Mouse (Mus musculus): Measurements from ENCODE around the gene Arhgap19.
A peak's percentile ranks its signal among the peaks of the same experiment; 100 is the strongest.

Gene Arhgap19

DNA sequence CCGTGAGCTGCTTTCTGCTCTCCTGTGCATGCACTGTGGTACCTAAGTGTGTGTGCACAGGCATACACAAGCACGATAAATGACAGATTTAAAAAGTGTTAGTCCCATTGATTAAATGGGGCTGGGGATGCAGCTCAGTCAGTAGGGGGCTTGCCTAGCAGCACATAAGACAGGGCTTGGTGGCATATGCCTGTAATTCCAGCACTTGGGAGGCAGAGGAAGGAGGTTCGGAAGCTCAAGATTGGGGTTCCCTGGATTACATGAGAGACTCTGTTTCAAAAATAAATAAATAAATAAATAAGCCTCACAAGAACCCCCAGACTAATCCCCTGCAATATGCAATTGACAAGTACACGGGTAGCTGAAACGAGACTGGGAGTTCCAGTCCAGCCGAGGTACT is 1.4 kb downstream of the Arhgap19 start:
- DNase-seq (ENCODE audit: low spot score) = no peak

DNA sequence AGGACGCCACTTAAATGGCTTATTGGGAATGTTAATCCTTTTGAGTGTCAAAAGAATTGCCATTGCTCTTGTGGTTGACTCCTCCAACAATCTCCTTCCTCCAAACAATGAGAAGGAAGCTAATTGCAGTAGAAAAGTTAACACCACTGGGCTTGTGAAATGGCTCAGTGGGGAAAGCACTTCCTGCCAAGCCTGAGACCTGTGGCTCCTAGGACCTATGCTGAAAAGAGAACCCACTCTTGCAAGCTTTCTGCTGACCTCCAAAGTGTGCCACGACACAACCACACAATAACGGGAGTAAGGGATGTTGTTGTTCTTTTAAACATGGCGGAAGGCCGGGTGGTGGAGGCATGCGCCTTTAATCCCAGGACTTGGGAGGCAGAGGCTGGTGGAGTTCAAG is 4.3 kb downstream of the Arhgap19 start:
- no peak for DNase-seq (ENCODE audit: low spot score)

DNA sequence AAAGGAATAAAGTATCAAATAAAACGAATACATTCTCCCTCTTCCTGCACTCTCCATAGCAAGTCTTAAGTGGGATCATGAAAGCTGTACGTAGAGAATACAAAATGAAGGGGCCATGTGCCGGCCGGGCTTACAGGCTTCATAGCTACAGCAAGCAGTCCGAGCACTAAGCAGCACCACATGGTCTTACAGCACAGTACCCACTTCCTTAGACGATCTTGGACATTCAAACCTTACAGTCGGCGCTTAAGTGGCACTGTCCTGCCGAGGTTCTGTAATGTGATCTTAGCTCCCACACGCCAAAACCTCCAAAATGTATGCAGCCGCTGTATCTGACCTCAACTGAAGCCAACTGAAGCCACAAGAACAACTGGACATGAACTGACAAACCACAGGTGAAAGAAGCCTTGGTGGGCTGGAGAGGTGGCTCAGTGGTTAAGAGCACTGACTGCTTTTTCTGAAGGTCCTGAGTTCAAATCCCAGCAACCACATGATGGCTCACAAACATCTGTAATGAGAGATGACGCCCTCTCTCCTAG is 5.0 kb downstream of the Arhgap19 start:
- no peak for DNase-seq (ENCODE audit: low spot score)

DNA sequence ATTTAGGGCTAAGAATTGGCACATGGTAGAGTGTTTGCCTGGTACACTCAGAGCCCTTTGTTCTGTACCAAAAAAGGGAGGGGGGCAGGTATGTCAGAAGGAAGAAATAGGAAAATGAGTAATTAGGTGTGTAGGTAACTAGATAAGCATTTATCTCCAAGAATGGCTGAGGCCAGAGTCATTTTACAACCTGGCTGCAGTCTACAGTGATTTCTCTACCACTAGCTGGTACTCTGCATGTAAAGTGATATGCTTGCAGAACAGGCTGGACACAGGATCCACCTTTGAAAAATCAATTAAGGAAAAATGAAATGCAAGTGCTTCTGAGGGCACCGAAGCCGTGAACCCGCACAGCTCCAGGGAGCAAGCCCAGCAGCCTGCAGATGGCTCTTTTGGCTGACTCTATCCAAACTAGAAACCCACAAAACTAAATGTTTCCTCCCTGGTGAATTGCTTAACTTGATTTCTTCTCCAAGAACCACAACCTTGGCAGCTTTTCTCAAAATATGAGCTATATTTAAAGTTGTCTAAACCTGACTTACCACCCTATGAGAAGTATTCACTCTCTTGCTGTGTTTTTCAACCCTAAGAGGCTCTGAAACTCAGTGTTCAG is 5.6 kb downstream of the Arhgap19 start:
- no peak for DNase-seq (ENCODE audit: low spot score)

DNA sequence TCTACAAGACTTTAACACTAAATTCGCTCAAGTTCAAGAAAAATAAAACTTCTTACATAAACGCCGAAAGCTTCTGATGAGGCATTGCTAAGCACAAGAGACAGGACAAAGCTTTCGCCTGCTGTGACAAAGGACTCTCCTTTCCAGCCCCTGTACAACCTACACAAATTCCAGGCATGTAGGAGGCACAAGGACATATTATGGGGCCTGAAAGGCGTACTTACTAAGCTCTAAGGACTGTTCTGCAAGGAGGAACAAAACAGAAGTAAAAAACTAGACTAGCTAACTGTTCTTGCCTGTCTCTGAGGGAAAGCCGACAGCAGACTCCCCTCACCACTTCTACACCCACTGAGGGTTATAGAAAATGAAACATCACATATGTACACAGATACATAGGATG is 6.9 kb downstream of the Arhgap19 start:
- DNase-seq (ENCODE audit: low spot score) = no peak

DNA sequence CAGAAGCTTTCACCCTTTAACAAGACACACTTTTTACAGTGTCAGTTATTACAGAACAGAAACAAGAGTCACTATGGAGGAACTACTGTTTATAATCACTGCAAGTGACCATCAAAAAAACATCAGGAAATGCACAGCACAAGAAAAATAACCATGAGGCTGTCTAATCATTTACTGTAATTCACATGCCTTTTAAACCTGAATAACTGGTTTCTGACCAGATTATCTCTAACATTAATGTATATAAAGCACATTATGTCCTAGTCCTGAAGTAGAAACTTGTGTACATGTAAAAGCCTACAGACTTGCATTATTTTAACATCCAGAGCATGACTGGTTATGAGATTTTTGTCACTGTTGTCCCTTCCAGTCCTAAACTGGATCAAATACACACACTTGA is 7.8 kb downstream of the Arhgap19 start:
- no peak for DNase-seq (ENCODE audit: low spot score)

DNA sequence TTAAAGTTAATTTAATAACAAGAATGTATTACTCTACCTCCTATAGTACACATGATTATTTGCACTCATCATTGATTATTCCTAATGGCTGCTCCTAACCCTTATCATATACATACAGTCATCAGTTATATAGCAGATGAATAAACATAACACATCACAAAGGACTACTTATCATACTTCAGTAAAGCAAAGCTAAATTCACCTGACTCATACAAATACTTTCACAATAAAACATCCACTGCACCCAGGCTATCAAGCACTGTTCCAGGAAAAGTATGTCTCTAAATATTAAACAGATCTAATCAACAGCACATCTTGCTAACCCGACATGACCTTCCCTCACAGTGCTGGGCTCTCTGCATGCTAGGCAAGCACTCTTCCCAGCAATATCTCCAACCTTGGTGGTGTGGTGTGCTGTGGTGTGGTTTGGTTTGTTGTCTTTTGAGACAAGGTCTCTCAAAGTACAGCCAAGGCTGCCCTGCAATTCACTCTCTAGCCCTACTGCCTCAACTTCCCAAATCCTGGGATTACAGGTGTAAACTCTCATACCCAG is 8.8 kb downstream of the Arhgap19 start:
- DNase-seq (ENCODE audit: low spot score) = no peak

DNA sequence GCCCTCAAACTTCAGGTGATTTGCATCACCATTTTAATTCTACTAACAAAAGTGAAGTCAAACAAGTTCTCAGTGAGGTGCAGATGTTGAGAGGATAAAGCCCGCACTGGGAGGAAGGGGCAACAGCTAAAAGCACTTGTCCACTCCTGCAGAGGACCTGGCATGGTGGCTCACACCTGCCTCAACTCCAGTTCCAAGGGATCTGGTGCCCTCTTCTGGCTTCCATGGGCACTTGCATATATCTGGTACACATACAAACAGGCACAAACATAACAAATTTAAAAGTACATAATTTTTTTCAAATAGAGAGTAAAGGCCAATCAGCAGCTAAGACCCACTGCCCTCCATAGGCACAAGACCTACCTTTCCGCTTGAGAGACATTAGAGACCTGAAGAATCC is 10.5 kb downstream of the Arhgap19 start:
- no peak for DNase-seq (ENCODE audit: low spot score)

DNA sequence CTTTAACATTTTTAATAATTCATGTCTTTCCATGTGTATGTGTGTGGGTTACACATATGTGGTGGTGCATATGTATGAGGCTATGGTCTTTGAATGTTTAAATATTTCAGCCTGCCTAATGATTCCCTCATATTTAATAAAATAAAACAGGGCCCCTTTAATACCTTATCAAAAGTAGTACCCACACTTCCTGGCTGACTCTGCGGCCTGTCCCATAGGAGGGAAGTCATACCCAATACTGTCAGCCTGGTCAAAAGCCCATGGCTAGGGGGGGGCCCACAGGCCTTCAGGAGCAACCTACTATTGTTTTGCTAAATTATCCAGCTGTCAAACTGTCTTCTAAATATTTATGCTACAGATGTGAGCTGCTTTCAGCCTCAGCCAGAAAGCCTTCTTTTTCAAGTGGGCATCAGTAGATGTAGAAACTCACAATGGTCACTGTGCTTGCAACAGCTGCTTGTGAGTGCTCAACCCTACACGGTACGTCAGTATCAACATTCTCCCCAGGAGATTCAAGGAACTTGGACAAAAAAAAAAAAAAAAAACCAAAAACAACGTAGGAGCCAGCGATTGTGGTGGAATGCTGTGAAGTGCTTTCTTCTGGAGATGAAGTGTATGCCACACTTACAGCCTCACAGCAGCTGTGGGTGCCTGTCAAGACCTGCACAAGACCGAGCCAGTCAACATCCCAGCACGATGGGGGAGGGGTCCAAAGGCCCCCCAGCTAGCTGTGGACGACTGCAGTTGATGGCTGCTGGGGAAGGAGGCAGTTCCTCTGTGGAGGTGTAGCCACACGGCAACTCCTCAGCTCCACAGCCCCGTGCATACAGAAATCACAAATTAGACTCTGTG is 12.5 kb downstream of the Arhgap19 start:
- no peak for DNase-seq (ENCODE audit: low spot score)

DNA sequence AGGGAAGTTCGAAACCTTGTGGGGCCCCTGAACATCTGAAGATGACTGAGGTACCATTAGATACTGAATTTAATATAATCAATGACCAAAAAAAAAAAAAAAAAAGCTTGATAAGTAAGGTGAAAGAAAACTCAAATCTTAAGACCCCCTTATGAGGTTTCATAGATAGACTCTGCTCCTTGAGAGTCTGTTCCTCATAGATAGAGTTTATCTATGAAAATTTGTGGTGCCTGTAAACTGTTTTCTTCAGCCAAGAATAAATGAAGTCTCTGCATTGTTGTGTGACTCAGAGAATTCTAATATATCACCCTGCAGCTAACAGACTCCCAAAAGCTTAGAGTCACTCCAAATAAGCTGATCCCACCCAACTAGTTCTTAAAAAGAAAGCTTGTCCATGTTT is 15.0 kb downstream of the Arhgap19 start:
- no peak for DNase-seq (ENCODE audit: low spot score)

DNA sequence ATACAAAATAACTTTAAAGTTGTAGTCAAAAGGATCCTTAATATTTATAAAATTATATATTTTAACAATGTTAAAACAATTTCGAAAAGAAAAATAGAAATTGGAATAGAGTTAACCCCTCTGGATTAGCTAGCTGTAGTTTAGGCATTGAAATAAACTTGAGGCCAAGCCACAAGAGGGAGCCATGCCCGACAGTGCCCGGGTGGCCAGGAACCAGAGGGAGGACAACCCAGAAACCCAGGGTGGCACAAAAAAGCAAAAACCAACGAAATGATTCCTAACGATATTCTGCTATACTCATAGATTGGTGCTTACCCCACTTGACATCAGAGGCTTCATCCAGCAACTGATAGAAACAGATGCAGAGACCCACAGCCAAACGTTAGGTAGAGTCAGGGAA is 24.3 kb downstream of the Arhgap19 start:
- no peak for DNase-seq (ENCODE audit: low spot score)

DNA sequence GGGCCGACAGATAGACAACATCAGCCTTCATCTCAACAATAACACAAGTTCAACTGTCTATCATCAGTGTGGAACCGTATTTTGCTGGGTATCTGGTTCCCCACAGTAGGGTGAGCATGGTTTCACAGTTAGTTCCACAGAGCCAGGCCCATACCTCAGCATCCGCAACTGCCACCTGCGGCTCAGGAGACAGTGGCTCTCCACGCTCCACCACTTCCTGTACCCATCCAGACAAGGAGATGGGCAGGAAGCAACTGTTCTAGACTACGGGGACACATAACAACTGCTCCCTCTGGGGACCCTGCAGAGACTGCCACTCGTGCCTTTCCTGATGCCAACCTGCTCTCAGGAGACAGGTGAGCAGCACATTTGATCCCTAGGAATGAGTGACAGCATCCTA is 33.1 kb downstream of the Arhgap19 start:
- no peak for DNase-seq (ENCODE audit: low spot score)

DNA sequence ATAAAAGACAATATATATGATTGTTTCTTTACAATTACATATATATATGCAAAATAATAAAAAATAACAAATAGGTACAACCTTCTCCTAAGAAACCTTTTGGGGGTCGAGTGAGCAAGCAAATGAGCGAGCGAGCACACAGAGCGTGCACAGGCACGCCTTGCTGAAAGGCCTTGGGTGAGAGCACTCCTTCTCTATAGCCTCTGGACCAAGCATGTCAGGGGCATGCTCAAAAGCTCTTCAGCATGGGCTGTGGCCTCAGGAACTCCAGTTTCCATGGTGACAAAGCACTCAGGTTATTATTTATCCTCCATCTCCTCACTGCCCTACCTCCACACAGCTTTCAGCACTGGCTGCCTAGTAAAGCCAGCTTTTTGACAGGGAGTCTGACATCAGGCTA is 35.2 kb downstream of the Arhgap19 start:
- DNase-seq (ENCODE audit: low spot score) = no peak

DNA sequence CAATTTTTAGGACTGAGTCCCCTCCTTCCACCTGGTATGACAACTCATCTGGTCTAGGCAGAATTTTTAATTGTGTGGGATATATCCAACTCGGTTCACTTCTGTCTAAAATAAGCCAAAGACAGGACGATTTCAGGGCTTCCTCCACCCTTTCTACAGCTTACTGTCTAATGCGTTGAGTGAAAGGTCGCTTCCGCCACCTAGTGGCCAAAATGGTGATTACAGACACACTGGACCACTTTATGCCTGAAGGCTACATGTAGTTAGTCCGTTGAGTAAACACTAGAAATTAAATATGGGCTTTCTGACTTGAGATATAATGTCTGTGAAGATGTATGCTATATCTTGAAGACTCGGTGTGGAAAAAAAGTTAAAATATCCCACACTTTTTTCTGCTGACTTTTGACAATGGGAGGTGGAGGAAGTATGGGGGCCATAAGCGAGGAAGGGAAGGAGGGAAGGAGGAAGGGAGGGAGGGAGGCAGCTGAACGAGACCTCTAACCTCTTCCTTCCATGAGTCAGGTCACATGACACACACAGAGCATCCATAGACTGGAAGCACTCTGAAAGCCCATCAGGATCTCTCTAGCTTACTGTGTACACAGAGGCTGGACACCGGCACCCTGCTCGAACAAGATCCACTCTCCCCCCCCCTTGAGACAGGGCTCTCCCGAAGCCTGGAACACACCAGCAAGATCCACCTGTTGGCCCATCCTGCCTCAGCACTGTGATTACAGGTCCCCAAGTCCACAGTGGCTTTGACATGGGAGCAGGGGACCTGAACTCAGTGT is 37.8 kb downstream of the Arhgap19 start:
- DNase-seq (ENCODE audit: low spot score) = peak; percentile 80

DNA sequence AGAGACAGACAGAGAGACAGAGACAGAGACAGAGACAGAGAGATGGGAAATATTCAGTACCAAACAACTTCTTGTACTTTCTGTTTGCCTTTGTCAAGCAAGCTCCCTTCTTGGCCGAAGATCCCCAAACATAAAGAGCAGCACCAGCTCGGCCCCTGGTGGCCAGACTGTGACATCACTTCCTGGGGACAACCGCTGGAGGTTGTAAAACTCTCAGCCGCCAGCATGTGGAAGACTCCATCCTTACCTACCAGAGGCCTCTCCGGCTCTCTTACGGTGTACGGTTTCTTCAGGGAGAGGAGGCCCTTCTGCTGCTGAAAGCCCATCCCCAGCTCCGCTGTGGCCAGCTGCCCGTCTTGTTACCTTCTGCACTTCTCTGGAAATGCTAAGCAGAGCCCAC is 40.3 kb downstream of the Arhgap19 start:
- no peak for DNase-seq (ENCODE audit: low spot score)

DNA sequence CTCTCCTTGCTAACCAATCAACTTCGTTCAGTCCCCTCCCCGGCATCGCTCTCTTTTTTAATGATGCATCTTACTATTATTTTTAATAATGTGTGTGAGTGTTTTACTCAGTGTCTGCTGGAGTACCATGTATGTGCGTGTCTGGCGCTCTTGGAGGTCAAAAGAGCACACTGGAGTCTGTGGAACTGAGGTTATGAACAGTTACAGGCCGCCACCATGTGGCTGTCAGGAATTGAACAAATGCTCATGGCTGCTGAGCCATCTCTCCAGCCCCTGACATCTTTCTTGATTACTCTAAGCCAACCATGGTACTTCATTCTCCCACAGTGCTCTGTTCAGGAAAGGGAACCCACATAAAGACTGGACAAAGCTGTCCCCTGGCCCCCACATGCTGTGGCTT is 42.1 kb downstream of the Arhgap19 start:
- DNase-seq (ENCODE audit: low spot score) = no peak

DNA sequence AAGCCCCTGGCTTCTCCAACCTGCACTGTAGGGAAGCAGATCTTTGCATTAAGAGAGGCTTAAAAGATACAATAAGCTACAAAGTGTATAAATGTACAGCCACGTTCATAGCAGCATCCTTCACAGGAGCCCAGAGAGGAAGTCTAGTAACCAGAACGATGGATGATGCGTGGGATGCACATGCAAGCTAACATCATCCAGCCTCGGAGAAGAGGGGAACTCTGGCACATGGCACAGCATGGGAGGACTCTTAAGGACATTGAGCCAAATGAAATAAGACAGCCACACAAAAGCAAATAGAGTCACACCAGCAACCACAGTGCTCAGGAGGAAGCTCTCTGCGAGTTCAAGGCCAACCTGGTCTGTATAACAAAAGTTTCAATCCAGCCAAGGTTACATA is 42.6 kb downstream of the Arhgap19 start:
- DNase-seq (ENCODE audit: low spot score) = no peak

DNA sequence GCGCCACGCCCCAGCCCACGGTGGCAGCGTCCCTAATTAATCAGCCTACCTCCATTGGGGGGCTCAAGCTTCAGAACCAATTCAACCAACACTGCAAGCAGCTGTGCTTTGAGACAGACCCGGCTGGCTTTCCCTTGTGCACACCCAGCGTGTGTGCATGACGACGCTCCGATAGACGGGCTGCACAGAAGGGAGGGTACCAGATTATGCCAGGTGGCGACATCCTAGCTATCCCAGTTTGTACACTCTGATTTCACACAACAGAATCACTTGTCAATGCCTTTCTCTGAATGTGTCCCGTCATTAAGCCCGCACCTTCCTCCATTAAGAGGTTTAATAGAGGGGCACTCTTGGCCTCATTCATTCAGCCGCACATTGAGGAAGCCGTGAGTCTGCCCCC is 47.1 kb downstream of the Arhgap19 start:
- DNase-seq (ENCODE audit: low spot score) = no peak

DNA sequence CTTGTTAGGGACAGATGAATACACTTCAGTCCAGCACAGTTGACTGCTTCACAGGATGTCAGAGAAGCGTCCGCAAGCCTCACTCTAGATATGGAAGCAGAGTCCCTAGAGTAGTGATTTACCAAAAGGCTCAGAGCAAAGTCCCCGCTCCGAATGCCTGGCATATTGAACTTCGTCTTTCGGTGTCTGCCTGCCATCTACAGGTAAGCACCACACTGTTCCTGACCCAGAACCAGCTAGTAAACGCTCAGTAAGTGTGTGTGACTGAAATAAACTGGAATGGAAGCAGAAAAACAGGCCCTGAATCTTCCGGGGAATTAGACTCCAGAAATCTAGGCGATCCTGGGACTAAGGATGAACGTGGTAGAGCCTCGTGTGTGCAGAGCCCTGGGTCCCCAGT is 49.9 kb downstream of the Arhgap19 start:
- DNase-seq (ENCODE audit: low spot score) = no peak

DNA sequence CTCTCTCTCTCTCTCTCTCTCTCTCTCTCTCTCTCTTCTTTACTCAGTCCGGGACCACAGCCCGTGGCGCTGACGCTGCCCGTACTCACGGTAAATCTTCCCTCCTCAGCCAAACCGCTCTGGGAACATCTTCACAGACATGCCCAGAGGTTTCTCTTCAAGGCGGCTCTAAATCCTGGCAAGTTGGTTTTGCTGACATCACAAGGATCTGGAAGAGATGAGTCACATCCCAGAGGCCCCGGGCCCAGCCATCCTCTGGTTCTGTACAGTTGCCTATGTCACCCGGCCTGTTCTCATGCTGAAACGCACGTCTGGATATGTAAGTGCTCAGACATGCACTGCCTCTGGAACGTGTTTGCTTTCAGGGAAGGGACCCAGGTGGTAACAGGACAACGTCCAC is 54.4 kb downstream of the Arhgap19 start:
- no peak for DNase-seq (ENCODE audit: low spot score)

DNA sequence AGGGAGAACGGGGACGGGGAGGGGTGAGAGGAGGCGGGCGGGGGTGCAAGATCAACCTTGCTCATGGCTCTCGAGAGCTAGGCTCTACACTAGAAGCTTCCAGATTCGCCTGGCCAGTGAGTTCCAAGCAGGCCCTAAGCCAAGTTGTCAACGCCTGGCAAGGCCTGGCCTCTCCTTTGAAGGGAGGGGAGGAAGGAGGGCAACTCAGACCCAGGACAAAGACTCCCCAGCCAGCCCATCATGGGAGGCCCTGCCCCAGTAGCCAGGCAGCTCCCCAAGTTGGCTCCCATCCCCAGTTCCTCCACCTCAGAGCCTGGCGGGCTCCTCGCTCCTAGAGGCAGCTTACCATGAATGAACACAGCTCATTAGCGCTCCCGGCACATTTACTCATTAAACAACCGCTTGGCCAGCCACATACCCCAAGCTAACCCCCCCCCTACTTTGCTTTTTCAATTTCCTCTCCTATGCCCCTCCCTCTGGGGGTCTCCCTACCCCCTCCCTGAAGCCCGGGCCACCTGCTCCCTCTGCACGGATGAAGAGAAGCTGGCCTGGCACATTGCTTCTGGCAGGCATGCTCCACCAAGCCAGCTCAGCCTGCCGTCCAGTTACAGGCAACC is 55.8 kb downstream of the Arhgap19 start:
- DNase-seq (ENCODE audit: low spot score) = no peak

DNA sequence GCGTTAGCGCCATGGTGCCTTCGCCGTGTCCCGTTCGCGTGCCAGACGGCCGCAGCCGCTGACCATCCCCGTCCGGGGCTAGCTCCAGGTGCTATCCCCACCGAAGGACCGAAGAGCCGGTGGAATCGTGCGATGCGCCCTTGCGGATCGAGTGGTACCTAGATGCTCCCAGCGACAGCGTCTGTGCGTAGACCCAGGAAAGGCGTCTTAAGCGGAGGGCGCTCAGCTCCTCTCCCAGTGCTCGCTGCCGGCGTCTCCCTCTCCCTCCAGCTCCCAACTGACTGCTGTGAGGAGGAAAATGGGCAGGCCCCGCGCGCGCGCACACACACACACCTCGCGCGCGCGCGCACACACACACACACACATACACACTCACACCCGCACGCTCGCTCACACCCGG is 58.5 kb downstream of the Arhgap19 start, which contains the start of gene Slit1:
TSS of gene Slit1 (minus strand) at position 270 of the 400 bp plus-strand sequence.
- DNase-seq (ENCODE audit: low spot score) = no peak
